Mouse (Mus musculus): ENCODE measurements around the gene Rasgrp4.
"Not testable (repeated sequence)": the region's sequence is repeated elsewhere in the genome, so short reads cannot be mapped to it uniquely, and the experiment has no call there.

The Rasgrp4 gene

DNA sequence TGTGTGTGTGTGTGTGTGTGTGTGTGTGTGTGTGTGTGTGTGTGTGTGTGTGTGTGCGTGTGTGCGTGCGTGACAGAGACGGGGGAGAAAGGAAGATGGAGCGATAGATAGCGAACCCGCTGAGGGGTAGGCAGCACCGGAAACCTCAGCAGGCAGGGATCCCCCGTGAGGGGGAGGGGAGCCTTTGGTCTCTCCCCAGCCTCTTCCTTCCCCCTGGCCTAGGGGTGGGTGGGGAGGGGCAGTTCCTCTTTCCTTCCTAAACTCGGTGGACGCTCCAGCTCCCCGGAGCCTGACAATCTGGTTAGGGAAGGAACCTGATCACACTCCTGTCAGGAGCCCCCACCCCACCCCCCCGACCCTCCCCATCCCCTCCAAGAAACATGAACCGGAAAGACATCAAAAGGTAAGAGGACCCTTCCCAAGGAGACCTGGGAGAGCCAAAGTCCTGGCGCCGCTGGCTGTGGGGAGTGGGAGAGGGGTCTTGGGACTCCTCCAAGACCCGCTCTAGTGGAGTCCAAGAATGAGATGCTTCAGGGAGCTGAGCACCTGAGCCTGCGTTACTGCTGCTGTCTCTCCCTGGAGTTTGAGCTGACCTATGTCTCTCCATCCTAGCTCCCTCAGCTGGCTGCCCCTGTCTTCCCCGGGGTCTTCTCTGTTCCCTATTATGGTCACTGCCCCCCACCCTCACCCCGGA, at the start of gene Rasgrp4:
Gene Rasgrp4, plus strand, starts transcription at position 159 of the 694 bp plus-strand sequence.
- DNase-seq: no peak

GRCm38 (mm10) chr7:29085981-29086380, 48.7 kb upstream of the Rasgrp4 start:
- DNase-seq: no peak

- no peak for DNase-seq
Measured at GRCm38 (mm10) chr7:29086902-29087301, 47.7 kb upstream of the Rasgrp4 start.

GRCm38 (mm10) chr7:29088817-29089216, 45.8 kb upstream of the Rasgrp4 start:
- DNase-seq: no peak

DNA sequence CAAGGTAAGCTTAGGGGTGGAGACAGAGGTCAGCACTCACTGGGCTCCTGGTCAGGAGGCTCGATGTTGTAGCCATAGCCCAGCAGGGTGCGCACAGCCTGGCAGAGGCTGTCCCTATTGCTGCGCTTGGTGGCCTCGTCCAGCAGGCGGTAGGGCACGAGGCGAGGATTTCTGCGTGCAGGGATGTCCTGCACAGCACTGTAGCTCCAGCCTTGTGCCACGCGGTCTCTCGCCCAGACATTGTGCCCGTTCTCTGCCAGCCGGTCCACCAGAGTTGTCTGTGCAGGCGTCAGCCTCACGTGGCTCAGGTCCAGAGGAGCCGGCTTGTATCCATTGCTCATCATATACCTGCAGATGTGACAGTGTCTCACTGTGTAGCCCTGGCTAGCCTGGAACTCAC, 37.5 kb upstream of the Rasgrp4 start:
- DNase-seq: no peak

DNA sequence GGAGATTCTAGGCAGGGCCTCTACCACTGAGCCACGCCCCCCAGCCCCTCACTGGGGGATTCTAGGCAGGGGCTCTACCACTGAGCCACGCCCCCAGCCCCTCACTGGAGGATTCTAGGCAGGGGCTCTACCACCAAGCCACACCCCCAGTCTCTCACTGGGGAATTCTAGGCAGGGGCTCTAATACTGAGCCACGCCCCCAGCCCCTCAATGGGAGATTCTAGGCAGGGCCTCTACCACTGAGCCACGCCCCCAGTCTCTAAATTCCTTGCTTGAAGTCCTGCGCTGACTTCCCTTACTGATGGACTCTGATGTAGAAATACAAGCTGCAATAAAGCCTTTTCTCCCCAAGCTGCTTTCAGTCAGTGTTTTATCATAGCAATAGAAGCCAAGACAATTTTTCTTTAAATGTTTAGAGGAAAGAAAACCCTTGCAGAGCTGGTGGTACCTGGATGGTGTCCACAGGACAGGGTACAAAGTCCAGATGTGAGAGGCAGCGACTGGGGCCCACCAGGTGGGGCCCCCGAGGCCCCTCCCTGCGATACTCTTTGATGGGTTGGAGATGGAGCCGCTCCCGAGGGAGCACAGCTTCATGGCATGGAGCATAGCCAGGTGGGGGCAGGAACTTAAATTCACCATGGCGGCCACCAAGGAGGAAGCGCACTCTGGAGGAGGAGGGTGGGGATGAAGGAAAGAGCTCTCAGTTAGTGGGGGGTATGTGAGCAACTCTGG, 33.2 kb upstream of the Rasgrp4 start:
- no peak for DNase-seq

DNA sequence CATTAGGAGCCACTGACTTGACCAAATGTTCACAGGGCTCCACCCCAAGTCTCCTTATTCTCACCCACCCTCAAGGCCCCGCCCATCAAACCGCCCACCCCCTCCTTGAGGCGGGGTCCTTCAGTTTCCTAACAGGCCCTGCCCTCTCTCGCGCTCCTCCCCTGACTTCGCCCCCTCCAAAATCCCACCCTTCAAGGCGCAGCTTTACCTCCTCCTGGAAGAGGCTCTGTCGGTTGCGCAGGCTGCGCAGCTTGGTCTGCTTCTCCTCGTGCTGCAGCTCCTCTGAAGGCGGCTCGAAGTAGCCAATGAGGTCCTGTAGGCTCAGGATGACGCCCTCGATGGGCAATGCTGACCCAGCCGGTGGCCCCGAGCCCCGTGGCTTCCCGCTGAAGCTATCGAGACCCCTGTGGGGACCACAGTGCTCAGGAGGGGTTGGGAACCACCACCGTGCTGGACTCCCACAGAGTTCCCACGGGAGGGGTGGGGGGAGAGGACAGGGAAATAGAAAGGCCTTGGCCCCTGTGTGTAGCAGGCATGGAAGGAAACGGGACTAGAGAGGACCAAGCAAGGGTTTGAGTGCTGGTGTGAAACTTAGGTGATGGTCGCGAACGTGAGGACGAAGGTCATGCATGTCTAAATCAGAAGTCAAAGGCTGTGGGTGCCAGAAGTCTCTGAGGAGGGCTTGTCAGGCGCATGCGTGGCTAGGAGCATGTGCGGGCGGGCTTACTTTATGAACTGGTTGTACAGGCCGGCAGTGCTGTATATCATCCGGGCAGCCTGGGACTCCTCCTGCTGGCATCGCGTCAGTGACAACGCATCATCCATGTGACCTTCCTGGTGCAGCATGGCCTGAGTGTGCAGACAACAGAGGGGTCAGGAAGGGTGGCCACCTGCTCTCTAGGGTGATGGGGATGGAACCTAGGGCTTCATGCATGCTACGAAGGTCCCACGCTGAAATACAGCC, 25.4 kb upstream of the Rasgrp4 start:
- DNase-seq: peak; percentile 14

GRCm38 (mm10) chr7:29118142-29118851, 16.4 kb upstream of the Rasgrp4 start:
- DNase-seq: no peak

GRCm38 (mm10) chr7:29119526-29119925, 15.1 kb upstream of the Rasgrp4 start:
- DNase-seq: no peak

- DNase-seq: no peak
Measured at GRCm38 (mm10) chr7:29122821-29123220, 11.8 kb upstream of the Rasgrp4 start.

DNA sequence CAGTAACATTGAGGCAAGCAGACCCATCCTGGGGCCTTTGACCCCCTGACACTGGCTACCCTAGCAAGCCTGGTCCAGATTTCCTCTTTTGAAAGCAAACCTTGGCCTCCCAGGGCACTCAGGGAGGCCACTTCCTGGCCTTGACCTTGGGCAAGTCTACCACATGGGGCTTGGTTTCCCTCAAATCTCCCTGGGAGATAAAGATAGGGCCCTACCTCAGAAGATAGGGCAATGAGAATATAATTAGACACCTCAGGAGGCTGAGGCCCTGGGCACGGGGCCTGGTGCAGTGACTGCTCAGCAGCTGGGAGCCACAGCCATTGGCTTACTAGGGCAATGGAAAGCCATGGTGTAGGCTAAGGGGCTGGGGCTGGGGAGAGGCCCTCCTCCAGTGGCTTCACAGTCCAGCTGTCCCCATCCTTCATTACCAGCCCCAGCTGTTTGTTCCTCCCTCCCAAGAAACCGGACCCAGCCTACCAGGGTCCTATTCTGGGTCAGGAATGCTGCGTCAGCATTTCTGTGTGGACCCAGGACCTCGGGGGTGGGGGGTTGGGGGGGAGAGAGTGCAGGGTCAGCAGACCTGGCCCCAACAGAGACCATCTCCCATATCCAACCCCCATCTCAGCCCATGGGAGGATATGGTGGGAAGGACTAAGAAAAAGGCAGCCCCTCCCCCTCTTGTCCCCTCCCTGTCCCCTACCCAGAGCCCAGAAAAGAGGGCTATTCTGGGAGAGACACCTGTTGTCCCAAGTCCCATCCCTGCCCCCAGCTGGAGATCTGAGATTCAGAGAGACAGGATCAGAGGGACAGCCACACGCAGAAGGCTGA, 10.9 kb upstream of the Rasgrp4 start:
- DNase-seq: no peak

- DNase-seq: peak; percentile 22
Measured at GRCm38 (mm10) chr7:29124970-29125369, 9.7 kb upstream of the Rasgrp4 start, which contains the start of gene Ryr1. TSS of gene Ryr1 (minus strand) at chr7:29125179.

- peak; percentile 82 for DNase-seq
Measured at GRCm38 (mm10) chr7:29126173-29126915, 8.3 kb upstream of the Rasgrp4 start.

GRCm38 (mm10) chr7:29128725-29129124, 5.9 kb upstream of the Rasgrp4 start:
- peak; percentile 12 for DNase-seq

- no peak for DNase-seq
Measured at GRCm38 (mm10) chr7:29134230-29134629, 421 bp upstream of the Rasgrp4 start.

DNA sequence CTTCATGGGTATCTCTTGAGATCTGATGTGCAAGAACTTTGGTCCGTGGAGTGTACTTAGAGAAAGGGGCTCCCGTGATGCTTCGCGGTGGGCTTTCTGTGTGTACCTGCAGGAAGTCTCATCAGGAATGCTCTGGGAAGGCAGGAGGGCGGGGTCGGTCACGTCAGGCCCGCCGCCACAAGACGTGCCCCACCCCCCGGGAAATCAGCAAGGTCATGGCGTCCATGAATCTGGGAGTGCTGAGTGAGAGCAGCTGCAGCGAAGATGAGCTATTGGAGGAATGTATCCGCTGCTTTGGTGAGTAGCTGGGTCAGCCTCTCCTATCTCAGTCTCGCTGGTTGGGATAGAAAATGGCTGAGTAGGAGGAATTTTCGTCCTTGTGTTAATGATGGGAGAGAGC, 2.8 kb downstream of the Rasgrp4 start:
- no peak for DNase-seq

GRCm38 (mm10) chr7:29139237-29139636, 4.6 kb downstream of the Rasgrp4 start:
- DNase-seq: not testable (repeated sequence)

GRCm38 (mm10) chr7:29141416-29141815, 6.8 kb downstream of the Rasgrp4 start:
- DNase-seq: no peak

GRCm38 (mm10) chr7:29144006-29144405, 9.4 kb downstream of the Rasgrp4 start:
- DNase-seq: no peak

DNA sequence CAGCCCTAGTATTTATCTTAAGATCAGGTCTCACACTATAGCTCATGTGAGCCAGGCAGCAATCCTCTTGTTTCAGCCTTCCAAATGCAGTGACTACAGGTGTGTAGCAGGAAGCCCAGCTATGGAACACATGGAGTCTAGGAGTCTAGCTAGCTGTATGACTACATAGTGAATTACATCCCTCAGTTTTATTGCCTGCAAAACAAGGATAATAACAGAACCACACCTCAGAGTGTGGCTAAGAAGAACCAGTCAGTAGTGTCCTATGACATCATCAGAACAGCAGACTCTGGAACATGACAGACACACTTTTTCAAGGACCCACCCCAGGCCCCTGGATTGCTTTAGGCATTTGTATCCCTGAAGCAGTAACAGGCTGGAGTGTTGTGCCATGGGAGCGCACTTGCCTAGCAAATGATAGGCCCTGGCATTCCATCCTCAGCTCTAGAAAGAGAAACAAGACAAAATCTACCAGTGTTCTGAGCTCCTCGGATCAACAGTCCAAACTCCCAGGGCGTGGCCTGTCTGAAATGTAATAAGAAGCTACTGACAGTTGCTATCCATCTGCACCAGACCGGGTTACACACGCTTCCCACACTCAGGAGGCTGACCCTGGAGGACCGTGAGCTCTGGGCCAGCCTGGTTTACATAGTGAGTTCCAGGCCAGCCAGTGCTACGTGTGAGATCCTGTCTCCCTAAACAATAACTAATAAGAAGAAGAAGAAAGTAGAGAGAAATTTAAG, 12.1 kb downstream of the Rasgrp4 start:
- DNase-seq: no peak
